Mouse (Mus musculus) thymus, adult 2 months (tissue): ENCODE results near the gene Insyn1. TPM values are rescaled to one million over a fixed set of nuclear protein-coding genes. Genes with fewer than 3 reads are reported as not detected.

Source experiments
- DNase-seq: peaks from one replicate; pipeline ENCODE4 v3.0.0; 2021
- H3K27ac ChIP-seq: fragments of 200-500 bp; 2 replicates; pipeline ENCODE4 v1.5.1; 2012; ENCODE audit warnings: low read length, control low read depth; ENCODE audit not compliant: control insufficient read depth, insufficient read depth
- H3K27me3 ChIP-seq: fragments of 200-500 bp; 2 replicates; pipeline ENCODE4 v1.6.1; 2012; ENCODE audit warnings: mild to moderate bottlenecking, low read length, moderate library complexity, mixed read lengths; ENCODE audit not compliant: control insufficient read depth, insufficient read depth
- H3K36me3 ChIP-seq: fragments of 200-500 bp; 2 replicates; pipeline ENCODE4 v1.6.1; 2012; ENCODE audit warnings: mild to moderate bottlenecking, low read length, moderate library complexity; ENCODE audit not compliant: control insufficient read depth, insufficient read depth
- H3K4me1 ChIP-seq: fragments of 200-500 bp; replicated peaks from 2 replicates; pipeline ENCODE4 v1.6.1; 2012; ENCODE audit warnings: low read length; ENCODE audit not compliant: control insufficient read depth, insufficient read depth
- H3K4me3 ChIP-seq: fragments of 200-500 bp; 2 replicates; pipeline ENCODE4 v1.5.1; 2012; ENCODE audit warnings: mild to moderate bottlenecking, low read length, control low read depth, moderate library complexity; ENCODE audit not compliant: control insufficient read depth, insufficient read depth
- CTCF ChIP-seq: fragments of 200-500 bp; IDR thresholded peaks from 2 replicates; pipeline ENCODE4 v1.5.1; 2012; ENCODE audit warnings: mild to moderate bottlenecking, control low read depth, low read length, moderate library complexity, borderline replicate concordance; ENCODE audit not compliant: control insufficient read depth, poor library complexity, insufficient read depth; ENCODE audit errors: extremely low read depth
- POLR2A ChIP-seq: fragments of 200-500 bp; IDR thresholded peaks from 2 replicates; pipeline ENCODE4 v1.6.1; 2012; ENCODE audit warnings: mild to moderate bottlenecking, low read length, control low read depth, moderate library complexity; ENCODE audit not compliant: control insufficient read depth, poor library complexity, insufficient read depth; ENCODE audit errors: extremely low read depth
- WGBS: fragments of 180-500 bp; shearing (Covaris S2); methylation state at CpG from one replicate; pipeline ENCODE4 v1.1.7; 2018; 5-methylcytosine and 5-hydroxymethylcytosine counted together
- polyA plus RNA-seq: library from polyadenylated mRNA; depleted of rRNA; stranded (reverse); fragments of >200 nt; gene quantifications from 2 replicates; pipeline ENCODE4 v1.2.3, GENCODE M21; 2012

Insyn1 gene
- polyA plus RNA-seq, 1 experiment = 4.9 TPM

- no peak for TF ChIP-seq POLR2A
- Histone ChIP-seq H3K36me3 (no peaks in the 10 kb centered on the region), H3K27me3 (no peaks in the 10 kb centered on the region), H3K4me1 (no peaks in the 10 kb centered on the region), H3K4me3 (no peak overlapping the region), H3K27ac (no peak overlapping the region)
- 68% methylated on average over 3 of the region's 3 CpGs for WGBS
- DNase-seq = no peak
Observed at GRCm38 (mm10) chr9:58454886-58455285, 33.5 kb upstream of the Insyn1 start.

DNA sequence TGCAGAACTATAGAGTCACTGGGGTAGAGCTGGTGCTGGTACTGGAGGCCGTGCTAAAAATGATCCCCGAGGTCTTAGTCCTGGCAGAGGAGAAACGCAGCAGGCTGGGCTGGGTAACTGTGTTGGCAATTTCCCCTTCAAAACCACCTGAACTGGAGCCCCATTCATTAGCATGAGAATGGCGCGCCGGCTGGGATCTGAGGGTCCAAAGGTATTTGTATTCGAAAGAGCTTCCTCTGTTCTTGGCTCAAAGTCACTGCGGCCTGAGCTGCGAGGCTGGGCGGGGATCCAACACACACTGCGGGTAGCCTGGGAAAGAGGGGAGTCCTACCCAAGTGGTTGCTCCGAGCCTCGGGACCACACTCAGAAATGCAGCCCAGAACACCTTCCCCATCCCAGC is 32.6 kb upstream of the Insyn1 start:
- Histone ChIP-seq H3K27me3 (no peaks in the 10 kb centered on the region), H3K4me1 (no peaks in the 10 kb centered on the region), H3K36me3 (no peaks in the 10 kb centered on the region), H3K27ac (no peak overlapping the region), H3K4me3 (no peak overlapping the region)
- TF ChIP-seq CTCF (no peak), POLR2A (no peak)
- DNase-seq = no peak
- WGBS = 38% methylated on average over 13 of the region's 13 CpGs

- no peak overlapping the region for H3K27ac ChIP-seq
- TF ChIP-seq CTCF (no peak), POLR2A (no peak)
- no peaks in the 10 kb centered on the region for H3K36me3 ChIP-seq
- WGBS = 81% methylated on average over 7 of the region's 7 CpGs
- no peaks in the 10 kb centered on the region for H3K4me1 ChIP-seq
- no peak overlapping the region for H3K4me3 ChIP-seq
- no peak for DNase-seq
- H3K27me3 ChIP-seq = no peaks in the 10 kb centered on the region
Observed at GRCm38 (mm10) chr9:58457481-58457955, 30.9 kb upstream of the Insyn1 start.

DNA sequence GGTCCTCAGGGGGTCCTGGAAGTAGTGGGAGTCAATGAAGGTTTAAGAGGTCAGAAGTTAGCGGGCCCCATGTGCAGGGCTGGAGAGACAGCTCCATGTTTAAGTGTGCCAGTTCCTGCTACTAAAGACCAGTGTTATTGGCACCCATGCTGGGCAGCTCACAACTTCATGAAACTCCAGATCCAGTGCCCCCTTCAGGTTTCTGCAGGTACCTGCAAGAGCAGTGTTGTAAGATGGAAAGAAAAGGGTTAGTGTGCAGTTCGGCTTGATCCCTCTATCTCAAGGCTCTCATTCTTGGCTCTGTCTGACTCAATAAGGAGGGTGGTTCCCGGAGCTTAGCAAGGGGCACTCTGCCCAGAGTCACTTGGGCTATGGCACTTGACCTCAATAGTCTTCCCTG is 30.1 kb upstream of the Insyn1 start:
- Histone ChIP-seq H3K4me3 (no peak overlapping the region), H3K27me3 (no peaks in the 10 kb centered on the region), H3K36me3 (no peaks in the 10 kb centered on the region), H3K4me1 (no peaks in the 10 kb centered on the region), H3K27ac (no peak overlapping the region)
- DNase-seq = no peak
- 93% methylated on average over 3 of the region's 3 CpGs for WGBS
- no peak for TF ChIP-seq CTCF
- TF ChIP-seq POLR2A = no peak

GRCm38 (mm10) chr9:58458856-58459553 is 29.4 kb upstream of the Insyn1 start:
- Histone ChIP-seq H3K27me3 (no peaks in the 10 kb centered on the region), H3K36me3 (no peaks in the 10 kb centered on the region), H3K4me1 (no peaks in the 10 kb centered on the region), H3K27ac (no peak overlapping the region), H3K4me3 (no peak overlapping the region)
- TF ChIP-seq POLR2A (no peak), CTCF (no peak)
- DNase-seq = no peak
- WGBS = 90% methylated on average over 6 of the region's 6 CpGs

- no peak overlapping the region for H3K4me3 ChIP-seq
- WGBS = 60% methylated on average over 5 of the region's 5 CpGs
Observed at GRCm38 (mm10) chr9:58467345-58468025, 20.9 kb upstream of the Insyn1 start.

DNA sequence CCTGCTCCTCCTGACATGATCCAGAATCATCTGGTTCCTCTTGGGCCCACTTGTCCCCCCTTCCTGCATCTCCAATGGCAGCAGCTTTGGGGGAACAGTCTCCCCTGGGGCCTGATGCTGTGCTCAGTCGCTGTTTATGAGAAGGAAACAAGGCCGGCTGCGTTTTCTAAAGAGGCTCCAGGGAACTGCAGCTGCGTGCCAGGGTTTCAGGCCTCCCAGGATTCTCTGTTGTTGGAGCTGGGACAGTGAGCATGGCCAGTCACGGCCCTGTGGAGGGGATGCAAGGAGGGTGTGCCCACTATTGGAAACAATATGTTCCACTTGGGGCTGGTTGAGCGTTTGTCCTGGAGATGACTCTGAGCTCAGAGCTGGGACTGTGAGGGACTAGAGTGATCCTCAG is 17.9 kb upstream of the Insyn1 start:
- no peak for DNase-seq
- H3K27me3 ChIP-seq = no peaks in the 10 kb centered on the region
- no peak for TF ChIP-seq CTCF
- TF ChIP-seq POLR2A = no peak

More at GRCm38 (mm10) chr9:58467345-58468025, 20.9 kb upstream of the Insyn1 start:
- H3K36me3 ChIP-seq = no peaks in the 10 kb centered on the region
- H3K27me3 ChIP-seq = no peaks in the 10 kb centered on the region
- H3K27ac ChIP-seq = no peak overlapping the region
- no peak for DNase-seq
- H3K4me1 ChIP-seq = no peaks in the 10 kb centered on the region
- no peak for TF ChIP-seq POLR2A

More for the DNA sequence above, 17.9 kb upstream of the Insyn1 start:
- no peaks in the 10 kb centered on the region for H3K36me3 ChIP-seq
- H3K4me3 ChIP-seq = no peak overlapping the region
- 87% methylated on average over 6 of the region's 6 CpGs for WGBS
- H3K27ac ChIP-seq = no peak overlapping the region
- H3K4me1 ChIP-seq = no peaks in the 10 kb centered on the region
